Mouse (Mus musculus) heart, embryonic 10.5 days (tissue): ENCODE measurements around the gene Cdc14a. TPM values are rescaled to one million over a fixed set of nuclear protein-coding genes. Genes with fewer than 3 reads are reported as not detected.

Source experiments
- DNase-seq: peaks from one replicate; pipeline ENCODE4 v3.0.0-alpha.2; 2017; ENCODE audit warnings: low spot score
- H3K27ac ChIP-seq: fragments of 300-500 bp; sonication (generic); 2 replicates; pipeline ENCODE4 v1.5.1; 2016; ENCODE audit warnings: mild to moderate bottlenecking
- H3K27me3 ChIP-seq: fragments of 300-500 bp; sonication (generic); 2 replicates; pipeline ENCODE4 v1.6.1; 2016; ENCODE audit warnings: mild to moderate bottlenecking; ENCODE audit not compliant: poor library complexity, insufficient read depth, severe bottlenecking
- H3K36me3 ChIP-seq: fragments of 300-500 bp; sonication (generic); 2 replicates; pipeline ENCODE4 v1.6.1; 2016; ENCODE audit warnings: mild to moderate bottlenecking, moderate library complexity
- H3K4me1 ChIP-seq: fragments of 300-500 bp; sonication (generic); 2 replicates; pipeline ENCODE4 v1.6.1; 2016; ENCODE audit warnings: mild to moderate bottlenecking
- H3K4me3 ChIP-seq: fragments of 300-500 bp; sonication (generic); 2 replicates; pipeline ENCODE4 v1.5.1; 2016; ENCODE audit warnings: mild to moderate bottlenecking, moderate library complexity
- H3K9me3 ChIP-seq: fragments of 300-500 bp; sonication (generic); 2 replicates; pipeline ENCODE4 v1.6.1; 2016; ENCODE audit warnings: mild to moderate bottlenecking, moderate library complexity
- WGBS: fragments of 180-500 bp; shearing (Covaris S2); methylation state at CpG from one replicate; pipeline ENCODE4 v1.1.7; 2016; 5-methylcytosine and 5-hydroxymethylcytosine counted together
- polyA plus RNA-seq: library from polyadenylated mRNA; unstranded; fragments of >200 nt; fragmentation: Nextera tagmentation; extraction: Ambion mirVana; gene quantifications from 2 replicates; pipeline ENCODE4 v1.2.1, GENCODE M21; 2016

Gene Cdc14a
- polyA plus RNA-seq, 1 experiment from 2014 or later, result 8.6 TPM

GRCm38 (mm10) chr3:116229336-116229735 is 194.5 kb downstream of the Cdc14a start:
- Histone ChIP-seq H3K27ac (no peak overlapping the region), H3K27me3 (no peaks in the 10 kb centered on the region), H3K4me3 (no peak overlapping the region), H3K9me3 (no peaks in the 10 kb centered on the region), H3K36me3 (no peaks in the 10 kb centered on the region), H3K4me1 (no peaks in the 10 kb centered on the region)
- WGBS, result 77% methylated on average over 4 of the region's 4 CpGs
- no peak for DNase-seq

GRCm38 (mm10) chr3:116228360-116229245 is 195.2 kb downstream of the Cdc14a start:
- Histone ChIP-seq H3K4me3 (no peak overlapping the region), H3K27ac (no peak overlapping the region), H3K9me3 (no peaks in the 10 kb centered on the region), H3K4me1 (no peaks in the 10 kb centered on the region), H3K27me3 (no peaks in the 10 kb centered on the region), H3K36me3 (no peaks in the 10 kb centered on the region)
- no peak for DNase-seq
- 67% methylated on average over 11 of the region's 11 CpGs for WGBS

- no peaks in the 10 kb centered on the region for H3K36me3 ChIP-seq
- DNase-seq, result no peak
- H3K27ac ChIP-seq, result no peak overlapping the region
- H3K4me3 ChIP-seq, result no peak overlapping the region
- WGBS, result 79% methylated on average over 5 of the region's 5 CpGs
- H3K27me3 ChIP-seq, result no peaks in the 10 kb centered on the region
- no peaks in the 10 kb centered on the region for H3K9me3 ChIP-seq
- H3K4me1 ChIP-seq, result no peaks in the 10 kb centered on the region
Measured at GRCm38 (mm10) chr3:116227383-116227782, 196.4 kb downstream of the Cdc14a start.

- DNase-seq, result no peak
- H3K27me3 ChIP-seq, result no peaks in the 10 kb centered on the region
- WGBS, result 88% methylated on average over 6 of the region's 6 CpGs
- H3K36me3 ChIP-seq, result no peaks in the 10 kb centered on the region
- no peaks in the 10 kb centered on the region for H3K9me3 ChIP-seq
- no peaks in the 10 kb centered on the region for H3K4me1 ChIP-seq
- H3K4me3 ChIP-seq, result no peak overlapping the region
- H3K27ac ChIP-seq, result no peak overlapping the region
Measured at GRCm38 (mm10) chr3:116226915-116227314, 196.9 kb downstream of the Cdc14a start.

Other genes with a start within 250 kb of the Cdc14a start
- 0.07 and 0.62 TPM in 2 replicates for gene Gpr88, start 170.5 kb downstream of the Cdc14a start, polyA plus RNA-seq
- gene Rtca, start 84.2 kb upstream of the Cdc14a start, polyA plus RNA-seq, result 83.6 and 92.1 TPM in 2 replicates
- gene Dbt, start 89.0 kb upstream of the Cdc14a start, polyA plus RNA-seq, result 23.7 and 27.0 TPM in 2 replicates
- gene Lrrc39, start 138.9 kb upstream of the Cdc14a start, polyA plus RNA-seq, result 23.1 and 37.4 TPM in 2 replicates
- gene Sass6, start 170.9 kb upstream of the Cdc14a start, polyA plus RNA-seq, result 21.7 and 21.9 TPM in 2 replicates
- gene Trmt13, start 190.6 kb upstream of the Cdc14a start, polyA plus RNA-seq, result 18.6 and 24.8 TPM in 2 replicates
- gene Mfsd14a, start 238.6 kb upstream of the Cdc14a start, polyA plus RNA-seq, result 72.3 and 73.9 TPM in 2 replicates